Mouse (Mus musculus) cortical plate, adult 2 months (tissue): Measurements from ENCODE around the gene Fam240b.

Experiments
- CTCF ChIP-seq: fragments of 200-500 bp; IDR thresholded peaks from 2 replicates; pipeline ENCODE4 v1.5.1; 2011; ENCODE audit warnings: mild to moderate bottlenecking, control low read depth, low read length; ENCODE audit not compliant: insufficient read depth; ENCODE audit errors: extremely low read depth
- POLR2A ChIP-seq: fragments of 200-500 bp; IDR thresholded peaks from 2 replicates; pipeline ENCODE4 v1.6.1; 2011; ENCODE audit warnings: mild to moderate bottlenecking, low read length, control low read depth; ENCODE audit not compliant: insufficient read depth; ENCODE audit errors: extremely low read depth

- TF ChIP-seq CTCF: no peak
- TF ChIP-seq POLR2A: no peak
Measured at GRCm38 (mm10) chr13:64448729-64449128, 48.9 kb downstream of the Fam240b start.
